Mouse (Mus musculus): ENCODE results near the gene Bcl11b.

Gene Bcl11b

DNA sequence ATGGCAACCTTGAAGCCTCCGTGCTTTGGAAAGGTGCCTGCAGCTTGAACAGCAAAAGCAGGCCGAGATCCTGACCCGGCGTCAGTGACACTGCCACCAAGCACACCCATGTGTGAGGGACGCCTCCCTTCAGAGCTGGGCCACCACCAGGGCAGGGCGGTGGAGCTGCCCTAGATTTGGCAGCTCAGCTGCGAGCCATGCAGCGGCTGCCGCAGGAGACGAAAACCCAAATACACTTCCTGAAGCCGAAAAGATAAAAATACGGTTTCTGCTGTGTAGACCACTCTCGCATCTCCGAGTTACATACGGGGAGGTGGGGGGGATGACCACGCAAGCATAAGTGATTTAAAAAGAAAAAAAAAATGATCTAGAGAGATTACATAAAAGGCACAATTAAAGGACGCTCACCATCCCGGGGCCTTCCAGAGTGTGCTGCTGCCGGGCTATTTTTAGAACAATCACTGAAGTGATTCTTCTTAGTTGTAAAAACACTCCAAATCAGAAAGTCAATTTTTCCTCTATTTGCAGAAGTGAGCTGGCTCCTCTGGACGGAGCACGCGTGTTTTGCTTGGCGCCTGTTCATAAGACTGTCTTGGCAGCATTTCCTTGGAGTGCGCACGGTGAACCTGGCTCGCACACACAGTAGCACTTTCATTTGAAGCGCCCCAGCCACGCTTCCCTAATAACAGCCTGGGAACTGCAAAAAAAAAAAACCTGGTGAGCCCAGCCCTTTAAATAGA is 72.6 kb downstream of the Bcl11b start:
- DNase-seq: peak; percentile 55

DNA sequence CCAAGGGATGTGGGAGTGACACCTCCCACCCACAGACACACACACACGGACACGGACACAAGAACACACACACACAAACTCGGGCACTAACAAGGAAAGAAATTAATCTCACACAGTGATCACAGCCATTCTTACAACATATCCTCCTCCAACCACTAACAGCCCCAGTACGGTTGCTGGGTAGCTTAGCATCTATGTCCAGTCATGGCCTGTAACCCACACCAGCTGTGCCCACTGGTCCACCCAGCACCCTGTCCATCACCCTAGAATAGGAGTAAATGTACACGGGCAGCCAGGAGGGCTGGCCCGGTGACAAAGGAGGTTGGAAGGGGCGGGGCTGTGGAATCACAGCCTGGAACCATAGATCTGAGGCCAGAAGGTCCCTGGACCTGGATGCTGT is 74.5 kb downstream of the Bcl11b start:
- no peak for DNase-seq

DNA sequence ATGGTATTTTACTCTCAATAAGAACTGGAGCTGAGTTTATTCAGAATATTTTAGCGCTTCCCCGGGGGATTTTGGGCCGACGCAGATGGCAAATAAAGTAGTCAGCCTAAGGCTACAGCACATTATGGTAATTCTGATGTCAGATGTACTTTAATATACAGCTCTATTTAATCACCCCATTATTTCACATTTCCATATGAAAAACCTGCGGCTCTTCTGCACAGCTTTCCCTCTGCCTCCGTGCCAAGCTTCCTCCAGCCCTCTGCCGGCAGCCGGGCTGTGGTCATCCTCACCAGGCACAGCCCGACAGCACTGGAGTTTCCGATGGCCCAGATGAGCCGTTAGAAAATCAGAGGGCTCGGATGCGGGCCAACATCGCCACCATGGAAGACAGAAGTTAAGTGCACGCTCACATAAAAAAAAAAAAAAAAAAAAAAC is 74.9 kb downstream of the Bcl11b start:
- DNase-seq: peak; percentile 57

DNA sequence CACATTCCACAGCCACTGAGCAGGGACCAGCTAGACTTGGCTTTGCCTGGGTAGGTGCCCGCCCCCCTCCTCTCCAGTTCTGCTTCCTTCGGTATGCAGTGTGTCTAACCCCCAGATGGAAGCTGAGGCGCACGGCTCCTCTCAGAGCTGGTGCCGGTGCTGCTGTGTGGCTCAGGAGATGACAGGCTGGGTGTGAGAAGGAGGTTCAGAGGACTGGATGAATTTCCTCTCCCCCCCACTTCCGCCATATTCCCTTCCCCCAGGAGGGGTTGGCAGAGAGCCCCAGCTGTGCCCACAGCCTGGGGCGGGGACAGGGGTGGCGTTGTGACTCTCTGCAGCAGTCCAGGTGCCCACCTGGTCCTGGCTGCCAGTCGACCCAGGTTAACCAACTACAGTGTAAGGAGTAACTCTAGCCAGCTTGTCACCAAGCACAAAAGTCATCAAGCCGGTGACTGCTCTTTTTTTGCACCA is 75.4 kb downstream of the Bcl11b start:
- peak; percentile 33 for DNase-seq

DNA sequence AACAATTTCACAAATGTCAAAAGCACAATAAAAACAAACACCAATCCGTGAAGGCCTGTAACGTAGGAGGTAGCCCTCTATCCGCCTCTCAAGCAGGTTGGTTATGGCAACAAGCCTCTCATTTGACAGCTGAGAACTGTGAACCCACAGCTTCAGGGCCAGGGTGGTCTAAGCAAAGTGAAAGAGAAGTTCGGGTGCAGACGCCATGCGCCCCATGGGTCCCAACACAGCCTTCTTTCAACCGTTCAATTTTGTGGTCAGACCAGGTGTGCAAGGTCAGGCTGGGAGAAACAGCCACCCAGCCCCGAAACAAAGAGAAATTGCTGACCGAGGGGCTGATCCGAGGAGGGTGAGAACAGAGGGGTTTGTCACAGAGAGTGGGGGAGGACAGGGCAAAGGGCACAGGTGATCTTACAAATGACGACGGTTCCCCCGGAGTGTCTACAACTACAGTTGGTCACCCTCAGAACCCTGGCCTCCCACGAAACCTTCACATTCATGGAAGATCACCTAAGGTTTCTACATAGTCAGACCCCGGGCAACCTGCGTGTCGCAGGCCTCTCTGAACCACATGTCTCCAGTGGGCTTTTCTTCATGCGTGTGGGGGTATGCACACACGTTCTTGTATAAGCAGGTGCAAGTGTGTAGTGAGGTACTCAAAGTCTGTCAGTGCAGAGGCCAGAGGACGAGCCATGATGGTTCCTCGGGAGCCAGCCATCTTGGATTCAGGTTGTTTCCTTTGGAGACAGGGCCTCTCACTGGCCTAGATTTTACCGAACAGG is 77.1 kb downstream of the Bcl11b start:
- DNase-seq: no peak

DNA sequence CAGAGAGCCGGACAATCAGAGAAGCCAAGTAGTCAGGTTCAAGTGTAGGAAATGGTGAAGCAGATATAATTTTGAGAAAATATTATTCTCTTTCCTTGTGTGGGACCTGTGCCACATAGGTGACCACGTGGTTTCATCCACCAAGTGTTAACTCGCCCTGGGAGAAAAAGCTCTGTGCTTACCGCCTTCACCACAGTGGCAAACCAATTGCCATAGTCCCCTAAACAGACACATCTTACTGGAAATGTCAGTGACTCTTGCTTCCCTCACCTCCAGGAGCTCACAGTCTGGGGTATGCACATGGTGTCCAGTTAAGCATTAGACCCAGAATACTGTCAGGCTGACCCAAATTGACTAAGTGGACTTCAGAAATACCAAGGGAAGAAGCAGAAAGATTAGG is 78.7 kb downstream of the Bcl11b start:
- DNase-seq: no peak

DNA sequence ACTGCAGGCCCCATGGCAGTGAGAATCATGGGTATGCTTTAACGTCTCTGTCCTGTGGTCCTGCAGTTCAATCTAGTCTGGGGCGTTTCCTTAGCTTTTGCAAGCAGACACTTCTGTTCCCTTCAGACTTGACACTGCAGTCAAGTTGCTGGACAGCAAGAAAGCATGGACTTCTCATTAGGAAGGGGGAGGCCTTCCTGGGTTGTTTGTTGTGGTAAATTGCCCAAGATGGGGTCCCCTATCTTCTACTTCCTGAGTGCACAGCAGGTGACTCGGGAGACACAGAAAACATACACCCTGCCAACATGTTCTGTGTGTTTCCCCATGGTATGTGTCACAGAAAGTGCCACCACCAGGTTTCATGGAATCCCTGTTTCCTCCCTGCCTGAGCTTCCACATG is 79.4 kb downstream of the Bcl11b start:
- no peak for DNase-seq

DNA sequence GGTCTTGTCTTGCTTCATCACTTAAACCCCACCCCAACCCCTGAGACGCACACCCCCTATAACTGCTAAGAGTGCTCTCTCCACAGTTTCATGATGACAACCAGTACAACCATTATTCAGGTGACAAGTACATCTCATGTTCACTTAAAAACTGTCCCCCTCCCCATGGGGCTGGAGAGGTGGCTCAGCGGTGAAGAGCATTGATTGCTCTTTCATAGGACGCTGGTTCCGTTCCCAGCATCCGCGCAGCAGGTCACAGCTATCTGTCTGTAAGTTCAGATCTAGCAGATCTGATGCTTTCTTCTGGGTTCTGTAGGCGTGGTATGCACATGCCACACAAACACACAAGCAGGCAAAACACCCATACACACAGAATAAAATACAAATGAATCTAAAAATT is 81.2 kb downstream of the Bcl11b start:
- DNase-seq: no peak

DNA sequence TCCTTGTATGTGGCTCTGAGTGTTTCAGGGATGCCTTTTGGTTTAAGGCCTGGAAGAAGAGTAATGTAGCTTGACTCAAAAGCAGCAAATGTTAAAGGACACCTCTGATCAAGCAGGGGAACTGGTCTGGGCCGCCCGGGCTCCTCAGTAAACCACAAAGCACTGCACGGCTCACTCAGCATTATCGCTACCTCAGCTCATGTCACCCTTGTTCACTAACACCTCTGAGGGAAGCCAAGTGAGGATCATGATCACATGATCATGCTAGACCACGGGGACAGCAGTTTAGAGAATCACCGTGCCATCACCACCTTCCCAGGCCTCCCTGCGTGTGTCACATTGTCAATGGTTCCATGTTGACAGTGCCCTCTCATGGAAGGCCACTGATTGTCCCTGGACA is 81.8 kb downstream of the Bcl11b start:
- no peak for DNase-seq

DNA sequence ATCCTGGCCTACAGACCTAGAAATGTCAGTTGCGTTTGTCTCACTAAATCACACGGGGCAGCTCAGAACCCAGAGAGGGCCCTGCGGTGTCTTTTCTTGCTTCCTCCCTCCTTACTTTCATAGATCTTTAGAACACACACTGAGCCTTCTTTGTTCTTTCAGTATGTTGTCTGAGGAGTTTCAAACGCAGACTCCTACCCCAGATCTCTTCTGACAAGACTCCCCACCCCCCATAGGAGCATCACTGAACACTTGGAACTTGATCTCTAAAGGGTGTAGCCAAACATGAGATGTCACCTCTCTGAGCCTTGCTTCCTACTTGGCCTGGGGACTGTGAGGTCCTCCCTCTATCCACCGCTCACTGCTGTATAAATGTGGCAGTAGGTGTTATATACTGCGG is 82.2 kb downstream of the Bcl11b start:
- DNase-seq: no peak

DNA sequence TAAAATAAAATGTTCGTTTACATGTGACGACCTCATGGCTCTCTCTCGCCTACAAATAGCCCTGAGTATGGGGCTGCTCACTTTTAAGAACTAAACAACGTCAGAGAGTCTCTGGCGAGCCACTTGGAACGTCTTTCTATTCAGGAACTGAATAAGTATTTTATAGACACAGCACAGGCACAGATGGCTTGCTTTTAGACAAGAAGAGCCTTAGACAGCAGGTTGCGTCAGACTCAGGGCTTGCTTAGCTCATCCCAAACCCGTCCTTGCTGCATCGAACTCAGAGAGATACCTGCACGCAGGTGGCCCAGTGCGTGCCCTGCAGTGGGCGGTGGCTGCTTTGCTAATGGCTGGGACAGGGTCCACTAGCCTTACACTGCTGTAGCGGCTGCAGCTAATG is 82.7 kb downstream of the Bcl11b start:
- DNase-seq: no peak

DNA sequence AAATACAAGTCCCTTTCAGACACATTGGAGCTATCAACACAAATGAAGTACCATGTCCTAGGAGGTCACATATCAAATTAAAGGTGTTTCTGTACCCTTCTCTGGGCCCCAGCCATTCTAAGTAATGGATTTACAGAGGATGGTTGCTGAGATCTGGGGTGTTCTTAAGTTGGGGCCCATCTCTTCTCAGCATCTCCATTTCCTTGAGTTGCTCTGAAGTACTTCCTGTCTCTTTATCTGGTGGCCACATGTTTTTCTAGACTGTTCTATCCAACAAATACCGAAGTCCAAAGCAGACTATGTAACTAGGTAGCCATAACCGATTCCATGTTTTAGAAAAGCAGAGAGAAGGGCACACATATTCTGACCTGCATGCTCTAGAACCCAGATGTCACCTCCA is 83.3 kb downstream of the Bcl11b start:
- DNase-seq: no peak

DNA sequence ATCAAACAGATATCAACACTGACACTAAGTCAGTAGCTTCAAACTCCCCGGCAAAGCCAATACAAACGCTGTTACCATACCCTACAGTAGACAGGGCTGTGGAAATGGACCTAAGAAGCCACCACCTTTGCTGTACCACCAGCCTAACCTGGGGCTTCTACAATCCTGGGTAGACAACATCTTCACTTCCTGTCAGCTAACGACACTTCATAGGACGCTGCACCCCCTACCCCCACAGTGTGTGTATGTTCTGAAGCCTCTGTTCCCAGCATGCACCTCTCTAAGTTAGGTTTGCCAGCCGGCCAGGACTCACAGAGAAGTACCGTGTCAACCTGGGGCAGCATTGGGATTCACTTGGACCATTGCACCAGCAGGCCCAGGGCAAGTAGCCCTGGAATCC is 84.6 kb downstream of the Bcl11b start:
- no peak for DNase-seq

DNA sequence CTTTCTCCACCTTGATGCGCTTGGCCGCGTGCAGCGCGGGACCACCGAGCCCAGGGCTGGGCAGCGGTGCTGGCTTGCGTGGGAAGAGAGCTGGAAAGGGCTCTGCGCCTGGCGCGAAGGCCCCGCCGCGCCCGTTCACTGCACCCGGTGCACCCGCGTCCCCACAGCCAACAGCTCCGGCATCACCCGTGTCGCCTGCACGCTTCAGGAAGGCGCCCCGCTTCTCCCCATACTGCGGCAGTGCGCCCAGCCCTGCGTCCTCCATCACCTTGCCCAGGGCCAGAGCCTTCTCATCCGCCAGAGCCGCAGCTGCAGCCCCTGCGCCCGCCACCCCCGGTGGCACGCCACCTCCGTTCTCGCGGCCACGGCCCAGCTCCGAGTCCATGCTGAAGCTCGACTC is 87.4 kb downstream of the Bcl11b start:
- DNase-seq: no peak

DNA sequence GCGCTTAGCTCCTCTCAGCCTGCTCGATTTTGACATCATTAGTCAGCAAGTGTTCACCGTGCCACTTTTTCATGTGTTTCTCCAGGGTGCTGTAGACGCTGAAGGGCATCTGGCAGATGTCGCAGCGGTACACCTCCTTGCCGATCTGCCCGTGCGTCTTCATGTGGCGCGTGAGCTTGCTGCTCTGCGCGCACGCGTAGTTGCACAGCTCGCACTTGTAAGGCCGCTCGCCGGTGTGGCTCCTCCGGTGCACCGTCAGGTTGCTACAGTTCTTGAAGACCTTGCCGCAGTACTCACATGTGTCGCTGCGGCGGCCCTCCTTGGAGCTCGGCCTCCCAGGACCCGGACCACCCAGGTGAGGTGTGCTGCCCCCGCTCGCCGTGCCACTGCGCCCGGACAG is 88.0 kb downstream of the Bcl11b start:
- no peak for DNase-seq

DNA sequence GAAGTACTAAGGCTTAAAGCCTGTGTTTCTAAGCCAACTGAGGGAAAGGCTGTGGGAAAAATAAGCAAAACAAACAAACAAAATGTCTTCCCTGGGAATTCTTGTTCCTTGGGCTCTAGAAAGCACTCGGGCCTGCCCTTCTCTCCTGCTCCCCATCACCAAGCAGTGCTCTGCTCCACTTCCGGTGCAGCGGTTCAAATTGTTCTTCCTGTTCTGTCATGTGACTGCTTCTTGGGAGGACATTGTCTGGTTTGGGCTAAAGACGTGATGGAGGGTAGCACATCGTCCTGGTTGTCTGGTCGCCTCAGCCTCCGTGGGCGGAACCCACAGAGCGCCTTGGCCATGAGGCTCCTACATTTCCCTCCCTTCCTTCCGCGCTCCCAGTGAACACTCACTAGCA is 94.6 kb downstream of the Bcl11b start:
- DNase-seq: no peak

DNA sequence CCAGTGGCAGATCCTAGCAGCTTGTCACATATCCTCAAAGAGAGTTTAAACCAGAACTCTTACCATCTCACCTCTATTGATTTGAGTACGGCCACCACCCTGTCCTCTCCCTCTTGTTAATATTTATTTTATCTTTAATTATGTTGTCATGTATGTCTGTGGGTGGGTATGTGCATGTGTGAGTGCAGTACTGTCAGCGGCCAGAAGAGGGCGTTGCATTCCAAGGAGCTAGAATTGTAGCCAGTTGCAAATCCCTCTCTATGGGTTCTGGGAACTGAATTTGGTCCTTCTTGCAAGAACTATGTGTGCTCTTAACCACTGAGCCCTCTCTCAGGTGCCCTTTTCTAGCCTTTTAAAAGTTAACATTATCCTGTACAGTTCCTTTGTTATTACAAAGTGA is 98.1 kb downstream of the Bcl11b start:
- DNase-seq: no peak

DNA sequence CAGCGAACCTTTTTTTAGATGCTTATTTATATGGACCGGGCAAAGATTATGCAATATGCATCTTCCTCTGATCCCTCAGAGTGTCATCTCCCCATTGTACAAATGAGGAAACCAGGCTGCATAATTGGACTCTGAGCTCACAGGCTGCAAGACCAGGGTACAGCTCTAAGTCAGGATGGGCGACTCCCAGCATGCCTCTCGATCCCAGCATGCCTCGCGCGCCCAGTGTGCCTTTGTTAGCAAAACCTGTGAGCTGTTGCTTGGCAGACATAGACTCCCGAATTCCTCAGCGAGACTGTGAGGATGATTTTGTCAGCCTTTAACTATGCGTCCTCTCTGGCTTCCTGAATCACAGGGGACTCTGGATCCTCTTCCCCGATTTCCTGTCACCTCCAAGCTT is 98.9 kb downstream of the Bcl11b start:
- peak; percentile 30 for DNase-seq

DNA sequence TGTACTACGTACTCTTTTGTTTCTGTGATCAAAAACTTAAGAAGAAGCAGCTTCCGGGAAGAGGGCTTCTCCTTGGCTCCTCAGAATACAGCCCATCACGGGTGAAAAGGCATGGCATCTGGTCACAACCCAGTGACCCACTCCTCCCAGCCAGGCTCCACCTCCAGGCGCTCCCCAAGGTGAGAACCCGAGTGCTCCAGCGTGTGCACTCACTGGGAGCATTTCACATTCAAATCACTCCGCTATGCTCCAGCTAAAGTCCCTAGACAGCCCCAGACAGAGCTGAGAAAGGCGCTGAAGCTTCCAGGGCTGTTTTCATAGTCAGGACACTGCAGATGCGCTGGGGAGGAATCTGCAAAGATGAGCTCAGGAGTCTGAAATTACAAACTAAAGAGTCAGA is 99.5 kb downstream of the Bcl11b start:
- DNase-seq: no peak

DNA sequence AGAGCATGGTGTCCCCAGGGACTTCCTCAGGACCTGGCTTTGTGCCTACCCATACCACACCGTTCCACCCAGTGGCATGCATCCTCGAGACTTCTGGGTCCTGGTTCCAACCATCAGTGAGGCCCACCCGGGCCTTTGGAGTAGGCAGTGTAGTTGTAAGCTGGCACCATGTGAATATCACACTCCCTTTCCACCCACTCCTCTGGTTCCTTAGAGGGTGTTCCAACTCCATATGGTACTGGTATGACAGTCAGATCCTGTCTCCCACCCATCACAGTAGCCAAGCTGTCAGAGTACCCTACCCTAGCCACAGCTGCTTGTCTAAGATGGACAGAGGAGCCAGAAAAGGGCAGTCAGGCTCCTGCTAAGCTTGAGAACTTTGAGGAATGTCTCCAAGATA is 112.0 kb downstream of the Bcl11b start:
- DNase-seq: no peak

DNA sequence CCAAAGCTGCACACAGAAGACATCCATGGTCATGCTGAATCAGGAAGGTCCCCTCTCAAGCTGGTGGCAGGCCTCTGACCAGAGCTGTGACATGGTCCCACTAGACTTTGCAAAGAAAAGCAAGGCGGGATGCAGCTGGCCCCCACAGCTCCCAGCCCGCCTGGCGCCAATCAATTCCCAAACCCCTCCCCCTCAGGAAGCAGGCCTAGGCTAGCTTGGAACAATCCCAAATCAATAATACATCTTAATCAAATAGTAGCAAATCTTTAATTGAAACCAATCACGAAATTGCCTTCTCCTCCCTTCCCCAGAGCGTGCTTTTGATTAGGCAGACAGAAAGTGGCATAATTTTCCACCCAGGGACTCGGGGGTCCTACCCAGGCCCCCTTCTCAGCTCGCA is 113.1 kb downstream of the Bcl11b start:
- DNase-seq: no peak

DNA sequence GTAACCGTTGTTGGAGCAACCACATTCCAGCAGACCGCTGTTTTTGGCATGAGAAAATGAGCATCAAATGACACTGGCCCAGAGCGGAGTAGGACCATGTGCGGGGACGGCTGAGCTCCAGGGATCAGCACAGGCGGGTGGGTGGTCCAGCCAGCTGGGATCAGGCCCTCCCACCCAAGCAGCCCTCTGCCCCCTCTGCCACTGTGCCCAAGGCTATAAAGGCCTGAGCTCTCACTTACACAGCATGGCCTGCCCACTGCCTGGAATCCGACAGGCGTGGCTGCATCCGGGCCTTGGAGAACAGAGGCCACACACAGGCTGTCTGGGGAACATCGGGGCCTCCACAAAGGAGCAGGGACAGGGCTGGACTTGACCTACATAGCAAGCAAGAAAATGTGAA is 113.6 kb downstream of the Bcl11b start:
- DNase-seq: no peak

DNA sequence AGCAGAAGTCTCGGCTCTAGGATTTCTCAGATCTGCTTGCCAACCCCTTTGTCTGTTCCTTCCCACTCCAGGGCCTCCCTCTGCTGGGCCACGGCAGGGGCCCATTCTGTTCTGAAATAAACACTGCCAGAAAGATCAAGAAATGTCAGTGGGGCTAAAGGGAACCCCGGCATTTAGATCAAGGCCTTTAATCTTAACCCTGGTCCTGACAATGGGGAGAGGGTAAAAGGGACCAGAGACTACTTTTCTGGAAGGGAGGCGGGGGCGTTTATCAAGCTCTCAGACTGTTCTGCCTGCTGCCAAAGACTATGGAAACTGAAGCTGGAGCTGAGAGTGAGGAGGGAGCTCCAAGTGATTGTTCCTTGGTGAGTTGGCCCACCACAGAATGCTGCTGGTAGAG is 114.8 kb downstream of the Bcl11b start:
- DNase-seq: no peak

DNA sequence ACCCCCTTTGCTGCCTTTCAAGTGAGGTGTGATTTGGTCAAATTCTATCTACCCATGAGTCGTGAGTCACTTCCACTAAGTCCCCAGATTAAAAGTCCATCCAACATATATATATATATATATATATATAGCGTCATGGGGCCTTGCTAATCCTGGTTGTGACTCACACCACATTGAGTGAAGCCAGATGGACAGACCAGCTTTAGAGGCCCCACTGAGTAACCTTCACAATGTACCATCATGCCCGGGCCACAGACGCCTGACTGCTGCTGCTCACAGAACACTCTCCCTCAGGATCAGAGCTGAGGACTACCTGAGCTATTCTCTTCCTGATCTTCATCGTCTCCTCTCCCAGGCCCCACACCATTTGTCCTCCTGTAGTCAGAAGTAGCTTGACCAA is 115.4 kb downstream of the Bcl11b start:
- DNase-seq: no peak

DNA sequence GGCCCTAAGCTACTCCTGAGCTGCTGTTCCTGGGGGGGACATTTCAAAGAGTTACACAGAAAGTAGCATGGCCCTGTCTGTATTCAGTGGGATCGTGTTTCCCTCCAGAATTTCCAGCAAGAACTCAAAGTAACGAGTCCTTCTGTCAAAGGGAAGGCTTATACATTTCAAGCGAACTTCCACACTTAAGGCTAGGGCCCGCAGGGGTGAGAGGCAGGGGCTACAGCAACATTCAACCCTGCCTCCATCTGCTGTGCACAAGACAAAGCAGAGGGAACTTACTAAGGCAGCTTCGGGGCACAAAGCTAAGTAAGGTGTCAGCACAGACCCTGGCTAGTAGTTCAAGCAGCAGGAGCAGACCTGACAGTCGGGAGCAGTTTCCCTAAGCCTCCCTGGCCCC is 115.8 kb downstream of the Bcl11b start:
- no peak for DNase-seq

Measured in right cerebral cortex, postnatal 14 days (tissue).